Mouse (Mus musculus) spleen, embryonic (tissue): Measurements from ENCODE around the gene Gcnt7.

Experiments
- CTCF ChIA-PET: fragments of 350-600 bp; sonication (Branson Sonifier 250); formaldehyde crosslinking; loops from one replicate; lab custom pipeline; 2022; lab: Charles Lee

Gcnt7 gene

GRCm38 (mm10) chr2:172458496-172458895, at the start of gene Gcnt7:
TSS of gene Gcnt7 (minus strand) at chr2:172458596.
- CTCF ChIA-PET, result no interaction called here

- CTCF ChIA-PET, result no interaction called here
Measured at GRCm38 (mm10) chr2:172506121-172506520, 47.7 kb upstream of the Gcnt7 start.

DNA sequence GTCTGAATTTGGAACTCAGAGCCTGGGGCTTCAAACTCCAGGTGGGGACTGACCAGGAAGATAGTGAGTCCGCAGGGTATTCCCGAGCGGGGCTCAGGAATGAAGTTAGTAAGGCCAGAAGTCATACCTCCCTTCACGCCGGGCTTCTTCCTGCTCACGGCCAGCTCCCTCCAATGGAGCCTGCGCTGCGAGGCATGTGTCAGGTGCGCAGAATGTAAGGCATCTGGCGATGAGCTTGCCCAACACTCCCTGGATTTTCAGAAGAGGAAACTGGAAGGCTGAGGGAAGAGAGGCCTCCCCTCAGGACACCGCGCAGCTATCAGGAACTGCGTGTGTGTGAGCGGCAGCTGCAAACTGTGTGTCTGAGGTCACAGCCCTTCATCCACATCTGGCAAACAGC, 43.8 kb upstream of the Gcnt7 start:
- CTCF ChIA-PET, result interaction anchor here (0.6 kb wide), 1 partner anchor 26 kb away, joined by 3 read pairs; no protein-coding TSS in a partner anchor

DNA sequence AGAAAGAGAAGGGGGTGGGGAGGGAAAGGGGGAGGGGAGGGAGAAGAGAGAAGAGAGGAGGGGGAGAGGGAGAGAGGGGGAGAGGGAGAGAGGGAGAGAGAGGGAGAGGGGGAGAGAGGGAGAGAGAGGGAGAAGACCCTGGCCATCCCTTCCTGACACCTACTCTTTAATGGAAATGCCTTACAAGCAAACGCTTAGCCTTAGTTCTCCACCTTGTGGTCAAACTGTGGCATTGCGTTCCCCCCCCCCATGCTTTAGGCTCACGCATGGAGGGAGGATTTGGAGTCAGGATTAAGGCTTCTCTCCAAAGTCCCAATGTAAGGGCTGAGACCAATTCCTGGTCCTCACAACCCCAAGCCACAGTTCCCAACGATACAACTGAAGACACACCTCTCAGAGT, 42.9 kb upstream of the Gcnt7 start:
- CTCF ChIA-PET, result no interaction called here

GRCm38 (mm10) chr2:172500752-172501316, 42.4 kb upstream of the Gcnt7 start:
- CTCF ChIA-PET, result no interaction called here

- CTCF ChIA-PET, result no interaction called here
Measured at GRCm38 (mm10) chr2:172498823-172499222, 40.4 kb upstream of the Gcnt7 start.

- CTCF ChIA-PET, result no interaction called here
Measured at GRCm38 (mm10) chr2:172496736-172497345, 38.4 kb upstream of the Gcnt7 start.

DNA sequence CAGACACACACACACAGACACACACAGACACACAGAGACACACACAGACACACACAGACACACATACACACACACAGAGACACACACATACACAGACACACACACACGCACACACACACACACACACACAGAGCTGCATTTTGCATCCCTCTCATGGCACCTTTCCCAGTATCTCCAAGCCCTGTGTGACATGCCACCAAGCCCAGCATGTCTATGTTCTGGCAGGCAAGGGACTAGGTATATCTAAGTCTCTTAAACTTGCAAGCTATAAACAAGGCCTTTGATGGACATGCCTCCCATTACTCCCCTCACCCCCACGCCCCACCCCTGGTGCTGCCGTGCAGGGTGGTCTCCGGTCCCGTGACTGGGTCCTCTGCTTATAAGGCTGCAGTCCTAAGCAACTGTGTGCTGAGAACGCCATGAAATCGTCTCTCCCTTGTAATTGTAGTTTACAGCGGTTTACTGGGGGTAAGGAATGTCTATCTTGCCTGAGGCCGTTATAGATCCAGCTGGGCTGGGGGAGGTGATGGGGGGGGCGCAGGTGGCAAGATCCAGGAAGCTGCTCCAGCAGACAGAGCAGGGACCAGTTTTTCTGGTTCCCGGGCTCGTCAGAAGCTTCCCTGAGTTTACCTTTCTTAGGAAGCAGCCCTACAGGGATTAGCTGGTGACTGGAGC, 26.4 kb upstream of the Gcnt7 start:
- CTCF ChIA-PET, result no interaction called here

GRCm38 (mm10) chr2:172483766-172484413, 25.5 kb upstream of the Gcnt7 start:
- CTCF ChIA-PET, result no interaction called here

- CTCF ChIA-PET, result no interaction called here
Measured at GRCm38 (mm10) chr2:172481654-172482385, 23.4 kb upstream of the Gcnt7 start.

GRCm38 (mm10) chr2:172480296-172480695, 21.9 kb upstream of the Gcnt7 start:
- CTCF ChIA-PET, result no interaction called here

GRCm38 (mm10) chr2:172477860-172478259, 19.5 kb upstream of the Gcnt7 start:
- CTCF ChIA-PET, result no interaction called here

DNA sequence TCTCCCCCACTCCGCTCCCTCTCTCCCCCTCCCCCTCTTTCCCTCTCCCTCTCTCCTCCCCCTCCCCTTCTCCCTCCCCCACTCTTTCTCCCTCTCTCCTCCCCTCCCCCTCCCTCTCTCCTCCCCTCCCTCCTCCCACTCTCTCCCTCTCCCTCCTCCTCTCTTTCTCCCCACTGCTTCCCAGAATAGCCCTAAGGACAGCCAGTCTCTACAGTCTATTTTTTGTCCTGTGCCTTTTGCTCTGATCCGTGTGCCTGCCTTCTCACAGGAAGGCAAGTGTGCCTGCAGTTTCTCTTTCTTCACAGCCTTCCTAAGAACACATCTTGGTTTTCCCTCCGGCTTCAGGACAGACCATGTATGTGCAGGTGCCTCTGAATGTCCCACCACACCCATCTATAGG, 19.0 kb upstream of the Gcnt7 start:
- CTCF ChIA-PET, result no interaction called here

DNA sequence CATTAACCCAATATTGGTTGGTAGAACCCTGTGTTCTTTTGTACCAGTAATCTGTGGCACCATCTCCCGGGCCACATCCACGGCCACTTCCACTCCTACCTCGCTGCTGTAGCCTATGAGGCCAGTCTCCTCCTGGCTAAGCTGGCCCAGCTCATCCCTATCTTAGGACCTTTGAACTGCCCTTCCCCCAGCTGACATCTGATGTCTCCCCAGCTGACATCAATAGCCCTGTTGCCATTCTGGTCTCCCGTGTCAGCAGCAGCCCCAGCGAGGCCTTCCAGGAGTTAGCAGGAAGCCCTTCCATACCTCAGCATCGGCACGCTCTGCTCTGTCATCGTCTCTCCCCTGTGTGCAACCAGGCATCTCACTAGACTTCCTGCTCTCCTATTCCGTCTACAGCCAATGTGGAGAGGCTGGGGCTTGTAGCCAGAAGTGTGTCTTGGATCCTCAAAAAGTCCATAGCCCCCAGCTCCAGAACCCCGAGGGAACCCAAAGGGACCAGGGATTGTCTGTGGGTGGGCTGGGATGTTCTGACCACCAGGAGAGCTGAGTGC, 18.4 kb upstream of the Gcnt7 start:
- CTCF ChIA-PET, result no interaction called here

DNA sequence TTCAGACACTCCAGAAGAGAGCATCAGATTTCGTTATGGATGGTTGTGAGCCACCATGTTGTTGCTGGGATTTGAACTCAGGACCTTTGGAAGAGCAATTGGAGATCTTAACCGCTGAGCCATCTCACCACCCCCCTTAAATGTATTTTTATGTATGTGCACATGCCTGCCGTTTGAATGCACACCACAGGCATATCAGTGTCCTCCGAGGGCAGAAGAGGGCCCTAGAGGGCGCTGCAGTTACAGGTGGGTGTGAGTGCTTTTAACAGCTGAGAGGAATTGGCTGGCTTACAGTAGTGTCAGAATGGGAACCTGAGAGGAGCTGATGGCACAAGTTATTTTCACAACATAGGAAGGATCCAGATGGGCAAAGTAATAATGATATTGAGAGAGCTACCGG, 16.6 kb upstream of the Gcnt7 start:
- CTCF ChIA-PET, result no interaction called here

DNA sequence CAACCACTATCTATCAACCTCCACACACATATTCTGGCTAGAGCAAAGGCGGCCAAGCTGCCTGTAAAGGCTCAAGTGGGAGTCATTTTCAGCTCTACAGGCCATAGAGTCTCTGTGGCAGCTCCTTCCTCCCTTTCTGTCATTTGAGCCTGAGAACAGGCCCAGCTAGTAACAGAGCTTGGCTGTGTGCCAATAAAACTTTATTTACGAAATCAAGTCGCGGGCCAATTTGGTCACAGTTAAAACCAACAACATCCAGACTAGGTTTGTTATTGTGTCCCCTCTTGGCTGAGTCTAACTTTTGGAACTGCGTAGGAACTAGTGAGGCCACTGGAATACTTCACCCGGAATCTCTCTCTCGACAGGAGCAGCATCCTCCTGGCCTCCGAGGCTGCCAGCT, 15.2 kb upstream of the Gcnt7 start:
- CTCF ChIA-PET, result interaction anchor here (0.5 kb wide), 1 partner anchor 83 kb away, joined by 3 read pairs; no protein-coding TSS in a partner anchor

DNA sequence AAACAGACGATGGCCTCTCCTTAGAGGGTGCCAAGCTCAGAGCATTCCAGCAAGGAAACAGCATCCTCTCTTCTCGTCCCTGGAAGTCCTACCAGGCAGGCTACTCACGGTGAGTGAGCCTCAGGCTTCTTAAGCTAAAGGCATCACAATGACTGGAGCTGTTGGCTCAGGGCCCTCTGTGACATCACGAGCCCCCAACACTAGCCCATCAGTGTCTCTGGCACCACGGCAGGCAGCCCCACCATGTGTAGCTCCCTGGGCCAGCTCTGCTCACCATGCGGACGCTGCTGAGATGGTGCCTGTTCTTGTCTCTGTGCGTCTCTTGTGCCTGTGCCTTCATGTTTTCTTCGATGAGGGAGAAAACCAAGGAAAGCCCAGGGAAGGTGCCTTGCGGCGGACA, 13.9 kb upstream of the Gcnt7 start, which contains the start of gene Fam209:
Gene Fam209, plus strand, starts transcription at position 203 of the 400 bp plus-strand sequence.
- CTCF ChIA-PET, result no interaction called here

GRCm38 (mm10) chr2:172468346-172468819, 10.0 kb upstream of the Gcnt7 start:
- CTCF ChIA-PET, result no interaction called here

DNA sequence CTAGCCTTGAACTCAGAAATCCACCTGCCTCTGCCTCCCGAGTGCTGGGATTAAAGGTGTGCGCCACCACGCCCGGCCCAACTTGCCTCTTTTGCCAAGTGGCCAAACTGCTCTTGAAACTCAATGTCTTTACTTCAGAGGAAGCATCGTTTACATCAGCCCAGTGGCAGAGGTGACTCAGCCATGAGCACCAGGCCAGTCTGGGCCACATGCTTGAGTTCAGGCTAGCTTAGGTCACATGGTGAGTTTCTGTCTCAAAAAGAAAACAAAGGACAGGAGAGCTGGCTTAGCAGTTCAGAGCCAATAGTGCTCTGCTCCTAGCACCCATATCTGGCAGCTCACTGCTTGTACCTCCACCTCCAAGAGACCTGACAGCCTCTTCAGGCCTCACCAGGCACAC, 8.8 kb upstream of the Gcnt7 start:
- CTCF ChIA-PET, result no interaction called here

GRCm38 (mm10) chr2:172466427-172467132, 8.2 kb upstream of the Gcnt7 start:
- CTCF ChIA-PET, result no interaction called here

DNA sequence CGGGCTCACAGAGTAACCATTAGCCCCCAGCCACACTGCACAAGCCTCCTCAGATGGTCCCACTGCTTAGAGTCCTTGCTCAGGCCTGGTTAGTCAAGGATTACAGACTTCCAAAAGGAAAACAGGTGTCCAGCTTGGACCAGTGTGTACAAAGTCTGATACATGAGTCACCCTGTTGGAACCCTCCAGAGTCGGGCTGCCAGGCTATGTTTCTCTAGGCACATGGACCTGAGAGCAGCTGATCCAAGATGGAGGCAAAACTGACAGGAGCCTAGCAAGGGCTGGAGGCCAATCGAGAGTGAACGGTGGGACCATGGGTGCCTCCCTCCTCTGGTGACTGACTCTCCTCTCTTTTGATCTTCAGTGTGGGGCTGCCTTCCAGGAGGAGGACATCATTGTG, 4.4 kb upstream of the Gcnt7 start:
- CTCF ChIA-PET, result no interaction called here
